Mouse (Mus musculus): Measurements from ENCODE around the gene Kif27. TPM values are rescaled to one million over a fixed set of nuclear protein-coding genes. Genes with fewer than 3 reads are reported as not detected.

Kif27 gene
- total and polyA plus RNA-seq, 3 experiments = 0.13 to 0.42 TPM; not detected in 1

DNA sequence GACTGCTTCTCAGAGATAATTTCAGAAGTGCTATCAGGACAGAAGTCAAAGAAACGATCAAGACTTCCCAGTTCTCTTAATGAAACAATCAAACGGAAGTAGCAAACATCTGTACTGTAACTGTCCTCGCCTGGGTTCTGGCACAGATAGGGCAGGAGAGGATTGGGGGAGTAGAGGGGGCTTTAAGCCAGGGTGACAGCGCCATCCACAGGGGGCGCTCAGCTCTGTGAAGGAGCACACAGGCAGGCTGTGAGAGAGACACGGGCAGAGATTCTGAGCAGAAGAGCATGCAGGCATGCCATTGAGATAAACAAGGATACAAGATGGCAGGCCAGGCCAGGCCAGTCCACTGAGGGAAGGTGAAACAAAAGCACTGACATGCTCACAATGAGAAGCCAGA, 43.9 kb downstream of the Kif27 start (continued):
- TF ChIP-seq RCOR1 (IDR thresholded peaks at IDR 0.05; ENCODE audit: low read depth, low read length) = peak; percentile 75
- no peak for TF ChIP-seq GABPA (IDR thresholded peaks at IDR 0.05; ENCODE audit: low read depth, low read length)
- TF ChIP-seq SMC3 (IDR thresholded peaks at IDR 0.05; ENCODE audit: low read depth, low read length) = peak; percentile 54
- TF ChIP-seq CTCF (IDR thresholded peaks at IDR 0.05 in 2 of 3, conservative IDR thresholded peaks at IDR 0.05 in 1 of 3; ENCODE audit: control insufficient read depth in 1 of 3, insufficient read depth in 1 of 3, low read depth in 2 of 3, low read length in 3 of 3, poor library complexity in 1 of 3, severe bottlenecking in 1 of 3) = peak; percentile 51 to 77 (median 67)
- TF ChIP-seq POLR2AphosphoS2 (IDR thresholded peaks at IDR 0.05; ENCODE audit: low read length) = no peak
- TF ChIP-seq MAX (IDR thresholded peaks at IDR 0.05; ENCODE audit: low read length) = 0 out of 2 replicates have a peak, but pooled peaks have one; percentile 18

- H3K27ac ChIP-seq (ENCODE audit: control insufficient read depth, low read depth, low read length) = peak overlapping the region; percentile 47
- peak; percentile 46 for DNase-seq (ENCODE audit: low read depth, low spot score)
- no peaks in the 10 kb centered on the region for H3K79me2 ChIP-seq (ENCODE audit: control insufficient read depth, insufficient read depth, low read length, poor library complexity)
- no peak for TF ChIP-seq ZKSCAN1 (IDR thresholded peaks at IDR 0.05; ENCODE audit: low read depth, low read length)
- no peak; the same call in 1 of the 2 replicates for TF ChIP-seq SIN3A (IDR thresholded peaks at IDR 0.05; ENCODE audit: low read length)
- TF ChIP-seq ZNF384 (IDR thresholded peaks at IDR 0.05; ENCODE audit: low read depth, low read length) = no peak
- peak; percentile 59; the same call in 1 of the 2 replicates for TF ChIP-seq USF1 (IDR thresholded peaks at IDR 0.05; ENCODE audit: low read depth, low read length)
- no peak for TF ChIP-seq MYB (IDR thresholded peaks at IDR 0.05; ENCODE audit: low read depth, low read length)
- TF ChIP-seq USF2 (IDR thresholded peaks at IDR 0.05; ENCODE audit: borderline replicate concordance in 1 of 2, insufficient read depth in 1 of 2, low read depth in 1 of 2, low read length in 2 of 2) = no peak
- TF ChIP-seq MAZ (IDR thresholded peaks at IDR 0.05; ENCODE audit: low read depth, low read length) = no peak
- peak; percentile 81 for TF ChIP-seq ETS1 (IDR thresholded peaks at IDR 0.05; ENCODE audit: low read depth, low read length)
- TF ChIP-seq RAD21 (IDR thresholded peaks at IDR 0.05; ENCODE audit: low read depth, low read length) = no peak
- no peak for TF ChIP-seq CHD1 (IDR thresholded peaks at IDR 0.05; ENCODE audit: low read depth, low read length)
- no peak for TF ChIP-seq ZMIZ1 (IDR thresholded peaks at IDR 0.05; ENCODE audit: low read depth, low read length)
- TF ChIP-seq POLR2AphosphoS5 (IDR thresholded peaks at IDR 0.05; ENCODE audit: borderline replicate concordance, low read depth, low read length) = no peak
- TF ChIP-seq ELF1 (IDR thresholded peaks at IDR 0.05; ENCODE audit: low read depth, low read length) = no peak
- TF ChIP-seq MXI1 (IDR thresholded peaks at IDR 0.05; ENCODE audit: low read depth, low read length) = no peak; the same call in 1 of the 2 replicates
- no peak for TF ChIP-seq CTCF (IDR thresholded peaks at IDR 0.05 in 2 of 3, conservative IDR thresholded peaks at IDR 0.05 in 1 of 3; ENCODE audit: control insufficient read depth in 1 of 3, insufficient read depth in 1 of 3, low read depth in 2 of 3, low read length in 3 of 3, poor library complexity in 1 of 3, severe bottlenecking in 1 of 3)
- no peak for TF ChIP-seq UBTF (IDR thresholded peaks at IDR 0.05; ENCODE audit: borderline replicate concordance, insufficient read depth, low read depth, low read length)
- no peak for TF ChIP-seq HCFC1 (IDR thresholded peaks at IDR 0.05; ENCODE audit: low read depth, low read length)
- TF ChIP-seq SMC3 (IDR thresholded peaks at IDR 0.05; ENCODE audit: low read depth, low read length) = no peak
- no peak for TF ChIP-seq MAFK (IDR thresholded peaks at IDR 0.05; ENCODE audit: borderline replicate concordance, low read depth, low read length)
- TF ChIP-seq MEF2A (IDR thresholded peaks at IDR 0.05; ENCODE audit: extremely low read depth, insufficient replicate concordance, low read depth, low read length, poor library complexity, severe bottlenecking) = no peak
- no peak for TF ChIP-seq TBP (IDR thresholded peaks at IDR 0.05; ENCODE audit: low read depth, low read length)
- TF ChIP-seq JUND (IDR thresholded peaks at IDR 0.05; ENCODE audit: low read depth, low read length) = no peak
- TF ChIP-seq POLR2AphosphoS2 (IDR thresholded peaks at IDR 0.05; ENCODE audit: low read length) = no peak
- no peak for TF ChIP-seq E2F4 (IDR thresholded peaks at IDR 0.05; ENCODE audit: borderline replicate concordance, low read depth, low read length)
- TF ChIP-seq RCOR1 (IDR thresholded peaks at IDR 0.05; ENCODE audit: low read depth, low read length) = peak; percentile 28; the same call in 1 of the 2 replicates
- no peak for TF ChIP-seq POLR2A (IDR thresholded peaks at IDR 0.05; ENCODE audit: control insufficient read depth in 1 of 2, insufficient read depth in 1 of 2, low read depth in 1 of 2, low read length in 2 of 2, poor library complexity in 1 of 2)
- TF ChIP-seq BHLHE40 (IDR thresholded peaks at IDR 0.05; ENCODE audit: borderline replicate concordance, low read depth, low read length) = no peak
- TF ChIP-seq KAT2A (conservative IDR thresholded peaks at IDR 0.05; ENCODE audit: low read depth, low read length) = no peak
- TF ChIP-seq NELFE (IDR thresholded peaks at IDR 0.05; ENCODE audit: low read depth, low read length) = no peak
- no peak for TF ChIP-seq CHD2 (IDR thresholded peaks at IDR 0.05; ENCODE audit: low read length)
- TF ChIP-seq GABPA (IDR thresholded peaks at IDR 0.05; ENCODE audit: low read depth, low read length) = no peak
- TF ChIP-seq EP300 (IDR thresholded peaks at IDR 0.05; ENCODE audit: low read depth in 1 of 2, low read length in 2 of 2) = peak; percentile 27 to 39; a peak in 1 of 4 replicates
Observed at GRCm38 (mm10) chr13:58313758-58314157, 45.2 kb downstream of the Kif27 start.

More at GRCm38 (mm10) chr13:58313758-58314157, 45.2 kb downstream of the Kif27 start:
- Histone ChIP-seq H3K36me3 (ENCODE audit: control insufficient read depth in 1 of 2, insufficient read depth in 2 of 2, low read length in 2 of 2) (peaks cover 0 to 21% of the 10 kb centered on the region in 2 experiments; a peak in 2 of 4 replicates), H3K4me3 (ENCODE audit: control insufficient read depth in 1 of 2, insufficient read depth in 1 of 2, low read depth in 2 of 2, low read length in 2 of 2) (peak overlapping the region; percentile 15 to 64; a peak in 2 of 4 replicates), H3K27me3 (ENCODE audit: control insufficient read depth in 1 of 2, insufficient read depth in 2 of 2, low read length in 2 of 2) (no peaks in the 10 kb centered on the region), H3K9ac (ENCODE audit: control insufficient read depth, low read depth, low read length, poor library complexity, severe bottlenecking) (peak overlapping the region; percentile 27; the same call in 1 of the 2 replicates), H3K9me3 (replicated peaks; ENCODE audit: insufficient read depth, low read length) (no peaks in the 10 kb centered on the region), H3K4me1 (ENCODE audit: control insufficient read depth in 1 of 2, insufficient read depth in 2 of 2, low read length in 2 of 2) (peaks cover 14 to 18% of the 10 kb centered on the region in 2 experiments)
